Mouse (Mus musculus) layer of hippocampus, adult 9-11 months (tissue): ENCODE data around the gene Cdr2l.

ENCODE experiments used
- DNase-seq: peaks from one replicate; pipeline ENCODE4 v3.0.0; 2022

Gene Cdr2l

DNA sequence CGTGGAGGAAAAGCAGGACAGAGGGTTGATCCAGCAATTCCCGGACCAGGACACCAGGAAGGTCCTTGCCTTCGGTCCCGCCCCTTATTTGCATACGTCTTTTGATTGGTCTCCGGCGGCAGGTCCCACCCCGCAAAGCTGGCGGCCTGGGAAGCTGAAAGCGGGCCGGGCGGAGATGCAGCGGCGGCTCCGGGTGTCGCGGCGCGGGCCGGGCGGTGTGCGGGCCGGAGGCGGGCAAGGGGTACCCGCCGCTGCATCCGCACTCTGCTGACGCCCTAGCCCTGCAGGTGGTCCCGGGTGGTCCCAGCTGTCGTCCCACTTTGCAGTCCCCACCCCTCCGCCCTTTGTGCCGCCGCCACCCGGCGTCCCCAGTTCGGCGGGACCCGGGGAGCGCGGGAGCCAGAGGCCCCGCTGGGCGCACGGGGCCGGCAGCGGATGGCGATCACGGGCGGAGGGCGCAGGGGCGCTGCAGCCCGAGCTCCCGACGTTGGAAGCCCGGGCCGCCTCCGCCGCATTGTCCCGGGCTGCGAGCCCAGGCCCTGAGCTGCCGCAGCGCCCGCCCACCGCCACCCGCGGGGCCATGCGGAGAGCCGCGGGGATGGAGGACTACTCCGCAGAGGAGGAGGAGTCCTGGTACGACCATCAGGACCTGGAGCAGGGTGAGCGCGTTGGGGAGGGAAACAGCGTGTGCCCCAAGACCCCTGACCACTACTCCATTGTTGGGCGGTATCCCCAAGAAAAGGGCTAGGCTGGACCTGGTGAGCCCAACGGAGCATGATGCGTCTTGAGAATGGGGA is at the start of gene Cdr2l:
Gene Cdr2l (plus strand): TSS at position 174 of the 797 bp plus-strand sequence.
- DNase-seq, result peak; percentile 87

DNA sequence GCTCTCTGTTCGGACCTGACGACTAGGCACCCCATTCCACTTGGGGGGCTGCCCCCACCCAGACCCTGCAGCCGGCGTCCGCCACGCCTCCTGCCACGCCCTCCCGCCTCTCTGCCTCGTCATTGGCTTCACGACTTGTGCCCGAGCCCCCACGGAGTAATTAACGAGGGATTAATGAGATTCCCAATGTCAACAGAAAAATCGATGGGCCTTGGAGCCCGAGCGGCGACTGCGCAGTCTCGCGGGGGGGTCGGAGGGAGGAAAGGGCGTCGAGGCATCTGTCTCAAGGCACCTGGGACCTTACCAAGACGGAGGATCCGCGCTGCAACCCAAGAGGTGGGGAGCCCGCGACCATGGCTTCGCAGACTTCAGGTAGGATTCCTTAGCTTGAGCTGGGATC is 47.2 kb upstream of the Cdr2l start, which contains the start of gene Otop3:
Gene Otop3 (plus strand): TSS at position 201 of the 400 bp plus-strand sequence.
- DNase-seq, result no peak

DNA sequence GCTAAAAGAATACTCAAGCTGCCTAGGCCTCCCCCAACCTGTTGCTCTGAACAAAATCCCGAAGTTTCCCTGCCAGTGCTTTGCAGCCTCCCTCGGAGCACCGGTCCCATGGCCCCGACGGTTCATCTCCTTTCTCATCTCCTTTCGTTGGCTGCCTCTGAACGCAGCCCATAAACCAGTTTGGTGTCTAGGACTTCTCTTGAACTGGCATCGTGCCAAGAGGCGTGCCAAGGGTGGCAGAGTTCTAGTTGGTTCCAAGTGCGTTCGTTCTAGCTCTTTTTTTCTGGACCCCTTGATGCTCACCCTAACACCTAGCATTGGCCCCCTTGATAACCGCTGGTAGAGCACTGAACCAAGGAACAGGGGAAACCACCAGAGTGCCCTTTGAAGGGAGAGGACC is 46.5 kb upstream of the Cdr2l start:
- DNase-seq, result no peak

DNA sequence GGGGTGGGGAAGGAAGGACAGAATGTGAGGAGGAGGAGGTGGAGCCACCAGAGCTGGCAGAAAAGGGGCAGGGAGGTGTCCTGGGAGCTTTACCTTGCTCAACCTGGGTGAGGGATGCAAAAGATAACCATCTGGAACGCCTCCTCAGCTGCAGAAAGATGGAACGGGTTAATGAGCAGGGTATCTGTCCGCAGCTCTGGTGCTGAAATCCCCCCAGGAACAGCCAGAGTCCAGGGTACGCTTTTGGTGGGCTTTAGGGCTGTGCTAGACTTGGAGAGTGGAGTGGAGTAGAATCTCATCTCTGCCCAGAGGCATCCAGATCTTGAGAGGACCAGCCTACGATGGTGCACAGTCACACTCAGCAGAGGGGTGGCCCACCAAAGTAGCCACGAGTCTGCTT is 45.6 kb upstream of the Cdr2l start:
- no peak for DNase-seq

DNA sequence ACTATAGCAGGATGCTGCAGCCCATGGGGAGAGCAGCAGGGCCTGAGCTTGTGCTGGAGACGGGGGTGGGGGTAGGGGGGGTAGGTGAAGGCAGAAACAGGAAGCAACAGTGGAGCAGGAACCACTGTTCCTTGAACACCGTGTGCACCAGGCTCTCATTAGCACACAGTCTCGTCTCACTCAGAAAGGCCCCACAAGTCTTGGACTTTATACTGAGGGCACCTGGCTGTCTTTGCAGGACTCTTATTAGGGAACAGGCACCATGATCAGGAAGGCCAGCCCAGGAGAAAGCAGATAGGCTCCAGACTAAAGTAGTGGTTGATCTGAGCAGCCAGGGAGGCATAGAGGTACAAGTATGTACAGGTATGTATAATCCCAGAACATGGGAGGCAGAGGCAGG is 44.4 kb upstream of the Cdr2l start:
- DNase-seq, result no peak

DNA sequence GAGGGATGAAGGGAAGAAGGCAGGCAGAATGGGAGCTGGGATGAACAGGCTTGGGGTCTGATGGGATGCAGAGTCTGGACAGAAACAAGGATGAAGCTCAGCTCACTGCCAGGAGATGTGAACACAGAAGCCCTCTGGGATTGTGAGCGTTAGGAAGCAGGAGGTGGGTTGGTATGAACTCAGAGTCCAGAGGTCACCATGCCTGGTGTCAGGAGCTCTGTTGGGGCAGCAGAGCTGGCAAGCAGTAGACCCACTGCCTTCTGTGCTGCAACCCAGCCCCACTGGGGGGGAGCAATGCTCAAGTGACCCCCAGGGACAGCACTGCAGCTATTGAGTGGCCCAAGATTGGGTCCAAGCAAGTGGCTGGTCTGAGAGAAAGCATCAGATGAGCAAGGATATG is 43.9 kb upstream of the Cdr2l start:
- no peak for DNase-seq

DNA sequence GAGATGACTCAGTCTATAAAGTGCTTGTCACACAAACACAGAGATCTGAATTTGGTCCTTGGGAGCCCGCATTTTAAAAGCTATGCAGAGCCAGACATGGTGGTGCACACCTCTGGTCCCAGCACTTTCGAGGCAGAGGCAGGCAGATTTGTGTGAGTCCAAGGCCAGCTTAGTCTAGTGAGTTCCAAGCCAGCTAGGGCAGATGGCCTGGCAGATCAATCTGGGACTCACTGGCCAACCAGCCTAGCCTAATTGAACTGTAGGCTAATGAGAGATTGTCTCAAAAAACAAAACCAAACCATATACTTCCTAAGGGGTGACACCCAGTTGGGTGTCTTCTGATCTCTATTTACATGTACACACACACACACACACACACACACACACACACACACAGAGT is 40.5 kb upstream of the Cdr2l start:
- no peak for DNase-seq

DNA sequence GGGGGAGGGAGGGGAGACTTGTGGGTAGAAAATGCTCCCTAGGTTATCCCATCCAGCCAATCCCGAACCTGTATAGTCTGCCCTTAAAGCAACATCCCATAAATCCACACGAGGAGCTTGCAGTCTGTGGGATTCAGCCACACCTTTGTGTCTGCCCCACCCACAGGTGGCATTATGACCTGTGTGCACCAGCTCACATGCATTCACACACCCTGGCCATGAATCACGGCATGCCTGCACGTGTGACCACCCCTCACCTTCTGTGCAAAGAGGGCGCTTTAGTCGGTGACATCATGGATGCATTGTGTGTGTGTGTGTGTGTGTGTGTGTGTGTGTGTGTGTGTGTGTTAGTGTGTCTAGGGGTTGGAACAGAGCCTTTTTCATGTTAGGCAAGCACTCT is 39.9 kb upstream of the Cdr2l start:
- DNase-seq, result no peak

DNA sequence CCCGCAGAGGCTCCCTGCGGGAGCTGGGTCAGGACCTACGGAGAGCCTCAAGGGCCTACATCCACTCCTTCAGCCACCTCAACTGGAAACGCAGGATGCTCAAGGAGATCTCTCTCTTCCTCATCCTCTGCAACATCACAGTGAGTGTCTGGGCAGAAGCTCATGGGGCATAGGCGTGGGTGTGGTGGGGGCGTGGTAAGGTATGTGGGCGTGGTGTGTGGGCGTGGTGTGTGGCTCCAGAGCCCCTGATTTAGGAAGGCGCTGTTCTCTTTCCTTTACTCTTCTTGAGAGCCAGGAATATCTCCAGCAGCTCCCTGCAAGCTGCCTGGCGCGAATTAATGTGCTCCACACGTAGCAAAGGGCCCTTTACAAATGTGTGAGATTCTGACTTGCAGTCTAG is 36.7 kb upstream of the Cdr2l start:
- DNase-seq, result no peak

DNA sequence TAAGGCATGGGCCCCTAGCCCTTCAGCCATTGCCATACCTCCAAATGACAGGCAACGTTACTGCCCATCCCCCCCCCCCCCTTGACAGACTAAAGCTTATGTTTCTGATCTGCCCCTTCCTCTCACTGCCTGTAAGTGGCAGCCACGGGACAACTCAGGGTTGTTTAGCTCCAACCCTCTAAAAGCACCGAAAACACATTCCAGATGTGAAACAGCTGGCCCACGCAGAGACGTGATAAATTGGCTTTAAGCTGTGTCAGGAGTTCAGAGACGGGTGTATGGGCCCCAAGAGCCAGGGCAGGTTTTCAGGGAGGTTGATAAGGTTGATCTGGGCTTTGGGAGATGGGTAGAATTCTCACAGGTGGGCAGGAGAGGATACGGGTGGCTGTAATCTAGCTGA is 36.2 kb upstream of the Cdr2l start:
- DNase-seq, result no peak

DNA sequence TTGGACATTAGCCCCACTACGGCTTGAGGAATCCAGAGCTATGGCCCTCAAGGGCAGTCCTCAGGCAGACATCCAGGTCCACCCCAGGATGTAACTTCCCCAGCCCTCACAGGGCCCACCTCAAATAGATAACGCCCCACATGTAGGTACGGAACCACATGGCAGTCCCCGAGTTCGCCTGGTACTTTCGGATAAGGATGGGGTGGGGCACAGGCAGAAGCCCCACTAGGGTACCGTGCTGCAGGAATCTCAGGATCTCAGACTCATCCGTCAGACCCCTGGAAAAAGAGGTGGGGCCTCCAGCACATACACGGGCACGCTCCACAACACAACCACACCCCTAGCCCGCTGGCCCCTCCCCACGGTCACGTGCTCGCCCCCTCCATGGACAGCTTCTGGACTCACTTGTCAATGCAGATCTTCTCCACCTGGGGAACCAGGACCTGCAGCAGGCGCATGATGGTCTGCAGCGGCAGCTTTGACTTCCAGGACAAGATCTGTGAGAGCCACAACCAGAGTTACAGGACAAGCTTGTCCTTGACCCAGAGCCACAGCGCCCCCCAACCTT is 33.0 kb upstream of the Cdr2l start:
- DNase-seq, result no peak

DNA sequence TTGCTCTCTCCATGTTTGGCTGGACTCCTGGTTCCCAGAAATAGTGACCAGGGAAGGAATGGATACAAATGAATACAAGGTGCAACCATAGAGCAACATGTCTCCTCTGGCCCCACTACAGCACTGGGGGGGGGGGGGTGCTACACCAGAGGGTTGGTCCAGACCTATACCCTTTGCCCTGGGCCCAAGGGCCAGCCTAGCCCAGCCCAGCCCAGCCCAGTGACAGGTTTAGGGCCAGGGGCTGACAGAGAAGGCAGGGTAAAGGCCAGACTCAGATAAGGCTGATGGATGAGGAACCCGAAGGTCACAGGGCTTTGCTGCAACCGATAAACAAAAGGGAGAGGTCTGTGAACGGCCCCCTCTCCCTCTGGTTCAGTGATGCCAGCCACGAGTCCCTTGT is 31.7 kb upstream of the Cdr2l start:
- DNase-seq, result no peak

DNA sequence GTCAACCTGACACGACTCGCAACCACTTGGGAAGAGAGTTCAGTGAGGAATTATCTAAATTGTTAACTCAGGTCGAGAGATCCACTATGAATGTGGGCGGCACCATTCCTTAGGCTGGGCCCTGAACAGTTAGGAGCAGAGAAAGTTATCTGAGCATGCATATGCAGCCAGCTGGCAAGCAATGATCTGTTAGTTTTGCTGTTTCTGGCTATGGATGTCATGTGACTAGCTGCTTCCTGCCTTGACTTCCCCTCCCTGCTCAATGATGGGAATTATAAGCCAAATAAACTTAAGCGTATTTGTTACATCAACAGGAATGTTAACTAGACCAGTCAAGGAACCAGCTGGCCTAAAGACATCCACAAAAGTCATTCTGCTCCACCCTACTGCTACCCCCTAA is 28.3 kb upstream of the Cdr2l start:
- no peak for DNase-seq

DNA sequence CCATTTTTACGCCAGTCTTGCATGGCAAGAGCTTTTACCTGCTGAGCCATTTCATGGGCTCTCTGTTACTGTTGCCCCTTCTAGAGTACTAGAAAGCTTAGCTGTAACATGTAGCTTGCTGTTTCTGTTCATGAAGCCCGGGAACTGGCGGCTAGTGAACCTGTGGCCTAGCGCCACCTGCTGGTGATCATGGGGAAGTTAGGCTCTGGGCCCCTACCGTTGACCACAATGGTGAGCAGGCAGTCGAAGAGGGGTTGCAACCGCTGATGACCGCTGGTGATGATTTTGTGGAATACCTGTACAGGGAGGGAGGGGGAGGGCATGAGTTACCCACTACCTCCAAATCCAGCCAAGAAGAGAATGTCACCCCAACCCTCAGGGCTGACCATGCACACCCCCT is 27.5 kb upstream of the Cdr2l start:
- no peak for DNase-seq

DNA sequence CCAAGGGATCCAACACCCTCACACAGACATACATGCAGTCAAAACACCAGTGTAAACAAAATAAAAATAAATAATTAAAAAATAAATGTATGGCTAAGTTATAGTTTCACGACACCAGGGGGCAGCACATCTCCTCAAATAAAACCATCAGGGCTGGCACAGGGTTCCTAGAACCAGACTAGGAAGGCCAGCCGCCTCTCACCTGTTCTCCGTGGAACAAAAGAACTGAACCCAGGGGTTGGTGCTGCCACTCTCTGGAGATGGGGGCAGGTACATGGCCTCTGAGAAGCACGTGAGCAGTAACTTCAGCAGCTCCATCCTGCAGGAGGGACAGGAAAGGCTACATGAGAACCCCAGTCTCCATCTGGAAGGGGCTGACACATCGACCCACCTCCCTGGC is 23.2 kb upstream of the Cdr2l start:
- DNase-seq, result peak; percentile 46

DNA sequence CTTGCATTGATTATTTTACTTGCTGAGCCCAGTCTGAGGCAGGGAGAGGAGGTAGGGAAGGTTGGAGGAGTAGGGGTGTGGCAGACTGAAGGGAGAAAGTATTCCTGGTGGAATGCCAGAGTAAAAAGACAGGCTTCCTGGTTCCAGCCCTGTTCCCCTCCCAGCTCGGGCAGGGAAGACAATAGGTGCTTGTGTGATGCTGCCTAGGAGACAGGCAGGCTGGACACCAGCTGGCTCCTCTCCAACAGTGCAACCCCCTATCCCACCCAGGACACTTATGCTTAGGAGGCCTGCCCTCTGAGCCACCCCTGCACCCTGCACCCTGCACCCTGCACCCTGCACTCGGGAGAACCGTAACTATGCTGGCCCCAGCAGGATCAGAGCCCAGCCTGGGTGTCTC is 22.4 kb upstream of the Cdr2l start:
- DNase-seq, result no peak

DNA sequence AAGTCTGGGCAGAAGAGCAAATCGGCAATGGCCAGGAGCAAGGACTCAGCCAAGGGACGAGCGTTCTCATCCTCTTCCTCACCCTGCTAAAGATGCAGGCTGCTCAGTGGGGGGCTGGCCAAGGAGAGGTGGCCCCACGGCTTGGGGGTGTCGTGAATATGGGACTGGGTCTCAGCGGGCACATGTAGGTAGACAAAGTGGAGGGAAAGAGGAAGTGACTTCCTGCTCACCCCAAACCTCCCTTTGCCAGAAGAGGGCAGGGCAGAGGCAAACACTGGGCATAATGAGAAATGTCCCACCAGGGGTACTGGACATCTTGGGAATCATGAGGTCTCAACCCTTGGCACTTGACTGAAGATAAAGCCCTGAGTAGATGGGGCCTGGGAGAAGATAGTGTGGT is 22.0 kb upstream of the Cdr2l start:
- DNase-seq, result no peak

DNA sequence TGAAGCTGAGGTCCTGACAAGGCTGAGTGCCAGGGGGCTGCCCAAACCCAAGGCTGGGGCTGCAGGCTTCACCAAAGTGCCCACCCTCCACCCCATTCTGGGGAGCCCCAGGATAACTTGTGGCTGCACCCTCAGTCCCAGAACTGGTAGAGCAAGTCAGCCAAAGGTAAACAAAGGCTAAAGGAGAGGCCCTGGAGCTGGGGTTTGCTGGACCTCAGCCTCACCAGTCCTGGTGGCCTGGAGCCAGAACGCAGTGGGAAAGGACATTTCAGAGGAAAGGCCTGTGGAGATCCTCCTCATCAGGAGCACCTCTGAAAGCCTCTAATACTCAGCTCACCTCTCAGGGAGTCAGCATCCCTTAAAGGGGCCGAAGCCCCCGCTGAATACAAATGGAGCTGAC is 17.6 kb upstream of the Cdr2l start:
- no peak for DNase-seq

DNA sequence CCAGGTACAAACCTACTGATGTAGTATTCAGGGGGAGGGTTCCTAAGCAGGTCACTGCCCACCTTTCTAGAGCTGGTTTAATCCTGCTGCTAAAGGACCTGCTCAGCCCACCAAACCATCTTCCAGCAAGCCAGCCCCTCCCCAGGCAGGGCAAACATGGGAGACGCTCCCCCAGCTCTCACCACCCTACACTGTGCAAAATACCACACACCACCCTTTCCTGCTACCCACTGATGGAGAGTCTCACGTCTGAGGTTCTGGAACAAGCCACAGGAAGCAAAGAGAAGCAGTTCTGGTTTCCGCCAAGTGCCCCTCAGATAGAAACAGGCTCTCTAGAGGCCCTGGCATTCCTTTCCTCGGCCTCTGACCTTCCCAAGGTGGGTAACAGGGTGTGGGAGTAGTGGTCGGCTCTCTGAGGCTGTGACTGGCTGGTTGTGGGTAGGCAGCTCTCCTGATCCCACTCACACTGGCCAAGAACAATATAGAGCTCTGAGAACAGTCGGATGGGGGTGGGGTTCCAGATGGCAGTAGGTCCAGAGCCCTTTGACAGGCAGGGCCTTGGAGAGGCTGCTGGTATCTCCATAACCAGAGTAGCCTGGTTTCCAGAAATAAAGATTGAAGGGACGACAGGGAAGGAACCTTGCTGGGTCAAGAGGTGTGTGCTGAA is 15.5 kb upstream of the Cdr2l start:
- DNase-seq, result peak; percentile 56

DNA sequence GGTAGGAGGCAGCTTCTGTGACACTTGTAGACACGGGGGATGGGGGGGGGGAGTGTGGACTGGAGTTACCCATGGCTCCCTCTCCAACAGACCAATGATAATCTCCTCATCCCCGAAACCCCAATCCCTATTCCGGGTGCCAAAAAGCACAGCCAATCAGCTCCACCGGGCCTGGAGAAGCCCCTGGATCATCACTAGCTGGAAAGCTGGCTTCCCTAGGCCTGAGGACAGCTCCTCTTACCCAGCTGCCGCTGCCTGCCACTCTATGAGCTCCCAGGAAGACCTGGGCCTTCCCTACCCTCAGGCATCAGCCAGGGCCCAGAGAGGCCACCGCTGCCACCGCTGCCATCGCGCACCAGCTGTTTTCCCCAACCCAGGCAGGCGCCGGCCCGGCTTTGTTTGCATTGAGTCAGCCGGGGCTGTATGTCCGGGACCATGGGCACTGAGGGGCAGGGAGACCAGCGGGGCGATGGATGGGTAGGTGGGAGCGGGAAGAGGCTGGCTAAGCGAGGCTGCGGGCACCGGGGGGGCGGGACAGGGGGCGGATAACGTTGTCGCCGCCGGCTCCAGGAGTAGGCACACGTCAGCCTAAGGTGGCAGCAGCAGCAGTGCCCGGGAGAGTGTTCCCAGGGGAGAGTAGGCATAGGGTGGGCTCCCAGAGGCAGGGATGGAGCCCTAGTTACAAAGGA is 14.9 kb upstream of the Cdr2l start:
- peak; percentile 77 for DNase-seq

DNA sequence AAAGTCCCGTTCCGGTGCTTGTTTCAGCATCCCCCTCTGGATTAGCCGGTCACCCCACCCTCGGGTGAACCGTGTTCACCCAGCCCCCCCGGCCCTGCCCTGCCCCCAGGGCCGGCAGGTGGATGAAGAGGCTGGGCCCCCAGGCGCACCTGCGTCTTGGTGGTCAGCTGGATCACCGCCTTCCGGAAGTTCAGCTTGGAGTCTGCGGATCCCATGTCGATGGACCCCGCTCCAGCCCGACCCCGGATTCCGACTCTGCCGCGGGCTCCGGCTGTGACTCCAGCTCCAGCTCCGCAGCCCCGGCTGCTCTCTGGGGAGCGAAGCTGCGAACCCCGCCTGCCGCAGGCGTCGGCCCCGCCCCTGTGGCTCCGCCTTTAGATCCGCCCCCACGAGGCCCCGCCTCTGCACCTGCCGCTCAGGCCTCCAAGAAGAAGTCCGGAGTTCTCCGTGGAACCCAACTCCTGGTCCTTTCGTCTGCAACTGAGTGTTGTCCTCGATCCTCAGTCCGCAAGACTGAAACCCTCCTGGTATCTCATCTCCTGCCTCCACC is 14.2 kb upstream of the Cdr2l start, which contains the start of gene Hid1:
Gene Hid1 (minus strand): TSS at position 362 of the 550 bp plus-strand sequence.
- DNase-seq, result peak; percentile 90

DNA sequence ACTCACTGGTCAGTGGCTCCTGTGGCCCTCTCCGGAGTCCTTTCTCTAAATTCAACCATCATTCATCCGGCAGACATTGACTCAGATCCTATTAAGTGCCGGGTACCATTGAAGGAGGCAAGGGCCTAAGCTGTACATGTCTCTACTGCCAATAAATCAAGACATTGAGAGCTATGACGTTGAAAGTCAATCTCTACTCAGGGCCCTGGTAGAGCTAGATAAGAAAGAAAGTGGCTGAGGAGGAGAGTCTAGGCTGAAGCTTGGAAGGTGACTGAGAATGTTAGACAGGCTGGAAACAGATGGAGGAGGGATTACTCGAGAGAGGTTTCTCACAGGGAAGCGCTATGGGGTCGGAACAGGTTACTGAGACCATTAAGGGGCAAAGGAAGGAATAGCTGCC is 11.3 kb upstream of the Cdr2l start:
- DNase-seq, result no peak

DNA sequence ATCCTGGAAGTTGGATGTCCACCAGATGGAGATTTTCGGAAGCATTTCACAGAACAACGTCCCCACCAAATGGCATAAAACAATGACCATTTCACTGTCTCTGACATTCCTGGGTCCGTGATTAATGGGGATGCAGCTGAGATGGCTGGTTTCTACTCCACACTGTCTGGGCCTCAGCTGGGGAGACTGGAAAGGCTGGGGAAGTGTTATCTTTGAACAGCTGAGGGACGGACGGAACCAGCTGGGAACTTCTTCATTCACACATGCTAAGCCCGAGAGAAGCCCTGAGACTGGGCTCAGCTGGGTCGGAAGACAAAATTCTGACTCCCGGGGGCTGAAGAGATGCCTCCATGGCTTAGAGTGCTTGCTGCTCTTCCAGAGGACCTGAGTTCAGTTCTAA is 10.4 kb upstream of the Cdr2l start:
- no peak for DNase-seq
